Mouse (Mus musculus) lung, embryonic 16.5 days (tissue): ENCODE data around the gene Pbx3. TPM values are rescaled to one million over a fixed set of nuclear protein-coding genes. Genes with fewer than 3 reads are reported as not detected.

Source experiments
- ATAC-seq: fragments of 200-750 bp; cut with Nextera tagmentation; 2 replicates; pipeline ENCODE4 v1.8.0; 2017; ENCODE audit warnings: low read depth, mild to moderate bottlenecking, moderate library complexity
- H3K27ac ChIP-seq: fragments of 300-500 bp; sonication (generic); 2 replicates; pipeline ENCODE4 v1.5.1; 2014; ENCODE audit warnings: mild to moderate bottlenecking, control low read depth, low read length
- H3K27me3 ChIP-seq: fragments of 300-500 bp; sonication (generic); 2 replicates; pipeline ENCODE4 v1.6.1; 2014; ENCODE audit warnings: low read depth, low read length, mixed read lengths; ENCODE audit not compliant: control insufficient read depth, insufficient read depth
- H3K36me3 ChIP-seq: fragments of 300-500 bp; sonication (generic); 2 replicates; pipeline ENCODE4 v1.6.1; 2014; ENCODE audit warnings: low read length; ENCODE audit not compliant: control insufficient read depth, insufficient read depth
- H3K4me1 ChIP-seq: fragments of 300-500 bp; sonication (generic); replicated peaks from 2 replicates; pipeline ENCODE4 v1.6.1; 2014; ENCODE audit warnings: low read length, mixed read lengths; ENCODE audit not compliant: control insufficient read depth, insufficient read depth
- H3K4me2 ChIP-seq: fragments of 300-500 bp; sonication (generic); 2 replicates; pipeline ENCODE4 v1.6.1; 2014; ENCODE audit warnings: low read depth, low read length, control low read depth
- H3K4me3 ChIP-seq: fragments of 300-500 bp; sonication (generic); 2 replicates; pipeline ENCODE4 v1.5.1; 2014; ENCODE audit warnings: mild to moderate bottlenecking, low read length, control low read depth
- H3K9ac ChIP-seq: fragments of 300-500 bp; sonication (generic); 2 replicates; pipeline ENCODE4 v1.6.1; 2014; ENCODE audit warnings: low read length, control low read depth
- H3K9me3 ChIP-seq: fragments of 300-500 bp; sonication (generic); 2 replicates; pipeline ENCODE4 v1.6.1; 2016; ENCODE audit warnings: low read length; ENCODE audit not compliant: control insufficient read depth
- WGBS: fragments of 180-500 bp; shearing (Covaris S2); extraction: QIAGEN DNeasy Blood & Tissue Kit; methylation state at CpG from one replicate; pipeline ENCODE4 v1.1.7; 2014; 5-methylcytosine and 5-hydroxymethylcytosine counted together
- polyA plus RNA-seq: library from polyadenylated mRNA; unstranded; fragments of >200 nt; fragmentation: Nextera tagmentation; extraction: Ambion mirVana; gene quantifications from 2 replicates; pipeline ENCODE4 v1.2.1, GENCODE M21; 2015

Gene Pbx3
- polyA plus RNA-seq, 1 experiment from 2014 or later, result 25.1 TPM

DNA sequence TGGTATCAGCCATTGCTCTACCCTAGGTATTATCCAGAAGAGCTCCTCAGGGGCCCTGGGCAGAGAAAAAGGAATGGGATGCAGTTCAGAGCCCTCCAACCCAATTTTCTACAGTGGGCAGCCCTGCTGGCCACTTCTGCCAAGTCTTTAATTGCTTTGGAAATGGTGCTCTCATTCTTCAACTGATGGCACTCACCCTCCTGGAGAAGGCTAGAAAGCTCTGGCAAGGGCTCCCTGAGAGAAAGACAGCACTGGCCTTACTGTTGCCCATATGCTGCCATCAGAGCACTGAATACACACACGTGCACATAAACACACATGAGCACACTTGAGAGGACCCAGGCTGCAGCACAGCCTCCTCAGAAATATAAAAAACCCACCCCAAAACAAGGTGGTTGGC lies 193.6 kb downstream of the Pbx3 start:
- no peaks in the 10 kb centered on the region for H3K27me3 ChIP-seq
- ATAC-seq, result no peak
- H3K9ac ChIP-seq, result no peak overlapping the region
- H3K36me3 ChIP-seq, result no peaks in the 10 kb centered on the region; the same call in 1 of the 2 replicates
- no peaks in the 10 kb centered on the region for H3K9me3 ChIP-seq
- no peak overlapping the region for H3K4me2 ChIP-seq
- 61% methylated on average over 1 of the region's 1 CpGs for WGBS
- H3K27ac ChIP-seq, result no peak overlapping the region
- H3K4me3 ChIP-seq, result no peak overlapping the region
- no peaks in the 10 kb centered on the region for H3K4me1 ChIP-seq

DNA sequence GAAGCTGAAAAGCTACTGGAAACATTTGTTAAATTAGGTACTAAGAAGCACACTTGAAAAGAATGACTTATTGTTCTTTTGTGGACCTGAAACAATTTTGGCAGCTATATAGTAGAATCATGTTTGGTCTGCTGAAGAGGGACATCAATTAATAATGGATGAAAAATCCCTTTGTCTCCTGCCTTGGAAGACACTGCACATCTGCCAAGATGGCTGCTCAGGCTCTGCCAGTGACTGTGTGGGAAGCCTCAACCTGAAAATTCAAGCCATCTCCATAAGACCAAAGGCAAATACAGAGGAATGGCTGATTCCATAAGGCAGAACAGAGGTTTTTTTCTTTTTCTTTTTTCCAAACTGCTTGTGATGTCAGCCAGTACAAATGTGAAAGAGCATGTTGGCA lies 194.3 kb downstream of the Pbx3 start:
- Histone ChIP-seq H3K4me1 (no peaks in the 10 kb centered on the region), H3K27me3 (no peaks in the 10 kb centered on the region), H3K27ac (no peak overlapping the region), H3K4me2 (no peak overlapping the region), H3K4me3 (no peak overlapping the region), H3K9me3 (no peaks in the 10 kb centered on the region), H3K9ac (no peak overlapping the region), H3K36me3 (no peaks in the 10 kb centered on the region; the same call in 1 of the 2 replicates)
- ATAC-seq, result no peak

DNA sequence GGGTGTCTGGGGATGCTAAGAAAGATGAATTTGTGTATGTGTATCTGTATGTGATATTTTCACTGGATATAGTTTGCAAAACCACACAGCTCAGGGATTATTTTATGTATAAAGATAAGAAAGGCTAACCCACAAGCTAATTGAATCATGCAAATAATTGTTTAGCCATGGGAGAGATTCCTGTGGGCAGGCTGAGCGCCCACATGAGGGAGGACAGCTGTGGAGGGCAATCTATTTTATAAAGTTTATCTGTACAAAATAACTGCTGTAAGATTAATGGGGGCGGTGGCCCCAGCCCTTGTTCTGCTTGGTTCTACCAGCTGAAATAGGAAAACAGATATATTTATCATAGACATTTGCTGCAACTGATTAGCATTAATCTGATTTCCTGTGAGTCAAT lies 202.5 kb downstream of the Pbx3 start:
- WGBS, result 76% methylated on average over 2 of the region's 2 CpGs
- no peak for ATAC-seq
- no peaks in the 10 kb centered on the region for H3K4me1 ChIP-seq
- no peak overlapping the region for H3K4me3 ChIP-seq
- no peak overlapping the region for H3K4me2 ChIP-seq
- H3K27me3 ChIP-seq, result no peaks in the 10 kb centered on the region
- H3K27ac ChIP-seq, result no peak overlapping the region
- no peaks in the 10 kb centered on the region for H3K9me3 ChIP-seq
- no peak overlapping the region for H3K9ac ChIP-seq
- H3K36me3 ChIP-seq, result peaks cover 4% of the 10 kb centered on the region; the same call in 1 of the 2 replicates

DNA sequence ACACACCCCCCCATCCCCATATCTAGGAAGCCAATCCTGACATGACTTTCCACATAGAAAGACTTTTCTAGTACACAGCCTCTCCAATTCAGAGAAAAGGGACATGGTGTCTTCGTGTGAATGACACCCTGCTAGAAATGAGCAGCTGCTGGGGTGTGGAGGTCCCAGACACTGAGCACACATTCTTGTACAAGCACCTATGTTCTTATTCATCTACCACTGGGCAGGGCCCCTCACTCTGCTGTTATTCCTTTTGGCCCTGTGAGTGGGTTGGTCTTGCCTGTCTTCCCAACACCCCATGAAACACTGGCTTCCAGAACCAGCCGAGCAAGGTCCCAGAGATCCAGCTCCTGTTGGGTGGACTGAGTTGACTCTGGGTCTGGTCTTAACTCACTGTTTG lies 203.3 kb downstream of the Pbx3 start:
- ATAC-seq, result no peak
- H3K4me1 ChIP-seq, result no peaks in the 10 kb centered on the region
- H3K4me3 ChIP-seq, result no peak overlapping the region
- no peaks in the 10 kb centered on the region for H3K9me3 ChIP-seq
- no peak overlapping the region for H3K27ac ChIP-seq
- WGBS, result 81% methylated on average over 2 of the region's 2 CpGs
- peaks cover 4% of the 10 kb centered on the region; the same call in 1 of the 2 replicates for H3K36me3 ChIP-seq
- H3K27me3 ChIP-seq, result no peaks in the 10 kb centered on the region
- no peak overlapping the region for H3K4me2 ChIP-seq
- no peak overlapping the region for H3K9ac ChIP-seq

DNA sequence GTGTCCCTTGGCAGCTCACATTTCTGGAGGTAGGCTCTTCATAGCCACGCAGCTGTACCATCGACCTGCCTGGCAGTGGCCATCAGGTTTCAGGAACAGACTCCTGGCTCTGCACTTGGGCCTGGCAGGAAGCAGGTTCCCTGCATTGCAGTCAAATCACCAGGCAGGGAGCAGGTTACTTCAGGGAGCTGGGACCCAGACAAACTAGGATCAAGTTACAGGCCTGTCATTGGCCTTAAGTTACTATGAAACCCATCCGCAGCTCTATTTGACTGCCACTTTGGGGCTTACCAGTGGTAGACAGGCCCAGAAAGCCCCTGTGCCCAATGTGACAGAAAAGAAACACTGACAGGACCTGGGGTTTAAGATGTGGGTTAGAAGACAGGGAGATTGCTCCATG lies 204.8 kb downstream of the Pbx3 start:
- no peak overlapping the region for H3K4me3 ChIP-seq
- no peak overlapping the region for H3K9ac ChIP-seq
- no peak for ATAC-seq
- no peaks in the 10 kb centered on the region for H3K4me1 ChIP-seq
- no peak overlapping the region for H3K27ac ChIP-seq
- H3K4me2 ChIP-seq, result no peak overlapping the region
- peaks cover 4% of the 10 kb centered on the region; the same call in 1 of the 2 replicates for H3K36me3 ChIP-seq
- H3K9me3 ChIP-seq, result no peaks in the 10 kb centered on the region
- no peaks in the 10 kb centered on the region for H3K27me3 ChIP-seq
- WGBS, result 45% methylated on average over 3 of the region's 3 CpGs

DNA sequence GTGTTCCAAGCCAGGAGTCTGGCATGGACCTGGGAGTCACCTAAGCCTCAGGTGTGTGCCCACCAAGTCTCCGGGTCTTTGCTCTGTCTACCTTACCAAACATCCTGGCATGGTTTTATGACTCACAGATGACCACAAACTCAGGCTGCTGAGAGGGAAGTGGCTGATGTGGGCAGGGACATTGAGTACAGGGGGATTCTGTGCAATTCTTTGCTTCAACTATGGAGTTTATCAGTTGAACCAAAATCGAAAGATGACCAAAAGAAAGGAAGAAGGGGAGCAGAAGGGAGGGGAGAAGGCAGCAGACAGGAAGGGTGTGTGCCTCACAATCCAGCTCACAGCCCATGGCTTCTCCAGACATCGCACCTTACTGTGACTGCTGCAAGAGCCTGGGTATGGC lies 210.5 kb downstream of the Pbx3 start:
- ATAC-seq, result no peak
- WGBS, result 74% methylated on average over 3 of the region's 3 CpGs

DNA sequence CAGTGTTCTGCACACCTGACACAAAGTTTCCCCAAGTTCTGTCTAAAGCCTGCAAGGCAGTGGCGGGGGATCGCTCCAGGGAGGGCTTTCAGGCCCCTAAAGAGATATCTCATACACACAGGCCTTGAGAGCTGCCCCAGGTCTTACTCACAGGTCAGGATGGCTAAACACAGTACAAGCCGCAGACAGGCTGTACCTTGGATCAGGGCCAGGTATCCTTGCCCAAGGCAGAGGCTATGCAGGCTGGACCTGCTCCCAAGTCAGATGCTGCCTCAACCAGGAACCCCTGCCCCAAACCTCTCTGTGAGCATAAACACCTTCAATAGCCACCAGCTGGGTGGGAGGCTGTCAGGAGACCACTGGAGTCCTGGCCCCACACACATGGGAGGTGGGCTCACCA lies 215.2 kb downstream of the Pbx3 start:
- ATAC-seq, result no peak
- Histone ChIP-seq H3K27me3 (no peaks in the 10 kb centered on the region), H3K4me3 (no peak overlapping the region), H3K9me3 (no peaks in the 10 kb centered on the region), H3K4me1 (no peaks in the 10 kb centered on the region), H3K36me3 (no peaks in the 10 kb centered on the region), H3K4me2 (no peak overlapping the region), H3K27ac (no peak overlapping the region), H3K9ac (no peak overlapping the region)
- WGBS, result 76% methylated on average over 3 of the region's 3 CpGs

More for the DNA sequence above, 210.5 kb downstream of the Pbx3 start:
- Histone ChIP-seq H3K4me3 (no peak overlapping the region), H3K27ac (no peak overlapping the region), H3K9ac (no peak overlapping the region), H3K9me3 (no peaks in the 10 kb centered on the region), H3K4me1 (no peaks in the 10 kb centered on the region), H3K4me2 (no peak overlapping the region), H3K36me3 (no peaks in the 10 kb centered on the region), H3K27me3 (no peaks in the 10 kb centered on the region)

DNA sequence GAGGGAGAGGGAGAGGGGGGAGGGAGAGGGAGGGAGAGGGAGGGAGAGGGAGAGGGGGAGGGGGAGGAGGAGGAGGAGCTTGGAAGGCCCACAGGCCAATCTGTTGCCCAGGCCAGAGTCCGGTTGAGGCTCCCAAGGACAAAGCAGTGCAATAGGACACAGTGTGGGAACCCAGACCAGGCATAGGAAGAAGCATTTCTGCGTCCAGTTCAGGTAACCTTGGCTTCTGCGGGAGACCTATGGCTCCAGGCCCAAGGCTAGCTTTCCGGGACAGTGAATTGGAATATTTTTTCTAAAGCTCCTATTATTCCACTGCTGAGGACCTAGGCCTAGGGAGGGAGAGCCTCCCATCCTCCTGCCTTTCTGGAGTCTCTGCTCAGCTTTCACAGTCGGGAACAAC lies 218.1 kb downstream of the Pbx3 start:
- no peak overlapping the region for H3K4me3 ChIP-seq
- WGBS, result 73% methylated on average over 5 of the region's 5 CpGs
- H3K4me1 ChIP-seq, result no peaks in the 10 kb centered on the region
- H3K36me3 ChIP-seq, result no peaks in the 10 kb centered on the region
- H3K4me2 ChIP-seq, result no peak overlapping the region
- H3K27me3 ChIP-seq, result no peaks in the 10 kb centered on the region
- no peak for ATAC-seq
- H3K9ac ChIP-seq, result no peak overlapping the region
- no peaks in the 10 kb centered on the region for H3K9me3 ChIP-seq
- H3K27ac ChIP-seq, result no peak overlapping the region

DNA sequence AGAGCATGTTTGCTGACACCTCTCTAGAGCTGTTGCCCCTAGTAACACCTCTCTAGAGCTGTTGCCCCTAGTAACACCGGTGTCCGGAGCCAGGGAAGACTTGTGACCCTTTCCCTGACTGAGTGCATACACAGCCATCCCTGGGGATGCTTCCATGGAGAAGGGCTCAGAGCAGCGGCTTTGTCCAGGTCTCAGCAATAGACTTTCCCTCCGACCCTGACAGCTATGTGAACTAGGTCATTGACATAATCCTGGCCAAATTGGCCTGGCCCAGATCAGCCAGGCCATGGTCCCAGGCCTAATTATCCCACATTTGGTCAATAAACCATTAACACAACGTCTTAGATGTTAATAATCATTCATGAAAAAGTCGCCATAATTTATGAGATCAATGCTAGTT lies 219.6 kb downstream of the Pbx3 start:
- H3K9me3 ChIP-seq, result no peaks in the 10 kb centered on the region
- H3K36me3 ChIP-seq, result no peaks in the 10 kb centered on the region
- ATAC-seq, result no peak
- no peak overlapping the region for H3K27ac ChIP-seq
- H3K4me2 ChIP-seq, result no peak overlapping the region
- H3K9ac ChIP-seq, result no peak overlapping the region
- 67% methylated on average over 6 of the region's 6 CpGs for WGBS
- no peaks in the 10 kb centered on the region for H3K27me3 ChIP-seq
- H3K4me3 ChIP-seq, result no peak overlapping the region
- no peaks in the 10 kb centered on the region for H3K4me1 ChIP-seq

DNA sequence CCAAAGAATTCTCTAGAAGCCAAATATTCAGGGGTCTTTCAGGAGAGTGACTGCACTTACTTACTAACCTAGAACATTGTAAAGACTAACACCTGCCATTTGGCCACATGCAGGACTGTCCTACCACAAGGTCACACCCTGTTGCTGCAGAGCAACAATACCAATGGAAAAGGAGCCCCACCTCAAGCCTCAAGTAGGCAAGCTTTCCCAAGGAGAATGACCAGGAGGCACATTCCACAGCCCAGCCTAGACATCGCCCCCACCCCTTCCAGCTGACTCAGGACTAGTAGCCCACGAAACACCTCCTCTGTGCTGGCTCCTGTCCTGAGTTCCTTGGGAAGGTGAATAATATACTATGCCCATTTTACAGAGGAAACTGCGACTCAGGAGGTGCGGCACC lies 222.4 kb downstream of the Pbx3 start:
- H3K4me1 ChIP-seq, result no peaks in the 10 kb centered on the region
- no peaks in the 10 kb centered on the region for H3K9me3 ChIP-seq
- no peak overlapping the region for H3K4me2 ChIP-seq
- H3K4me3 ChIP-seq, result no peak overlapping the region
- no peaks in the 10 kb centered on the region for H3K36me3 ChIP-seq
- no peaks in the 10 kb centered on the region for H3K27me3 ChIP-seq
- 76% methylated on average over 4 of the region's 4 CpGs for WGBS
- no peak overlapping the region for H3K27ac ChIP-seq
- no peak overlapping the region for H3K9ac ChIP-seq
- ATAC-seq, result no peak
